Mouse (Mus musculus) yolk sac, embryonic 10.5 days (tissue): ENCODE results near the gene Gabrb3.

Experiments used
- DNase-seq: peaks from one replicate; pipeline ENCODE4 v3.0.0-alpha.2; 2017; ENCODE audit warnings: low spot score

The Gabrb3 gene

GRCm38 (mm10) chr7:57532676-57533075 lies 113.2 kb downstream of the Gabrb3 start:
- DNase-seq: no peak

GRCm38 (mm10) chr7:57538565-57538964 lies 119.1 kb downstream of the Gabrb3 start:
- DNase-seq: peak; percentile 1

- DNase-seq: no peak
These were observed 141.4 kb downstream of the Gabrb3 start for GRCm38 (mm10) chr7:57560732-57561436.

GRCm38 (mm10) chr7:57564403-57564802 lies 144.9 kb downstream of the Gabrb3 start:
- no peak for DNase-seq

- peak; percentile 69 for DNase-seq
These were observed 171.2 kb downstream of the Gabrb3 start for GRCm38 (mm10) chr7:57590451-57591248.

- no peak for DNase-seq
These were observed 171.7 kb downstream of the Gabrb3 start for GRCm38 (mm10) chr7:57591249-57591577.

GRCm38 (mm10) chr7:57591578-57592431 lies 172.3 kb downstream of the Gabrb3 start:
- peak; percentile 32 for DNase-seq

GRCm38 (mm10) chr7:57597341-57597740 lies 177.8 kb downstream of the Gabrb3 start:
- no peak for DNase-seq

GRCm38 (mm10) chr7:57618697-57619096 lies 199.2 kb downstream of the Gabrb3 start:
- no peak for DNase-seq

GRCm38 (mm10) chr7:57620036-57620435 lies 200.5 kb downstream of the Gabrb3 start:
- DNase-seq: no peak

GRCm38 (mm10) chr7:57623718-57624117 lies 204.2 kb downstream of the Gabrb3 start:
- DNase-seq: no peak

GRCm38 (mm10) chr7:57635026-57635425 lies 215.5 kb downstream of the Gabrb3 start:
- DNase-seq: no peak

- DNase-seq: no peak
These were observed 216.2 kb downstream of the Gabrb3 start for GRCm38 (mm10) chr7:57635687-57636086.

- no peak for DNase-seq
These were observed 221.3 kb downstream of the Gabrb3 start for GRCm38 (mm10) chr7:57640796-57641195.

GRCm38 (mm10) chr7:57647345-57647744 lies 227.9 kb downstream of the Gabrb3 start:
- no peak for DNase-seq

- no peak for DNase-seq
These were observed 228.8 kb downstream of the Gabrb3 start for GRCm38 (mm10) chr7:57648136-57648755.

- DNase-seq: no peak
These were observed 257.9 kb downstream of the Gabrb3 start for GRCm38 (mm10) chr7:57677352-57677751.

- no peak for DNase-seq
These were observed 270.3 kb downstream of the Gabrb3 start for GRCm38 (mm10) chr7:57689836-57690235.

- DNase-seq: no peak
These were observed 280.9 kb downstream of the Gabrb3 start for GRCm38 (mm10) chr7:57700370-57700769.

GRCm38 (mm10) chr7:57701046-57701445 lies 281.6 kb downstream of the Gabrb3 start:
- DNase-seq: no peak

- no peak for DNase-seq
These were observed 284.1 kb downstream of the Gabrb3 start for GRCm38 (mm10) chr7:57703580-57703979.

GRCm38 (mm10) chr7:57706092-57706491 lies 286.6 kb downstream of the Gabrb3 start:
- DNase-seq: no peak
